Mouse (Mus musculus) spleen, postnatal 10 days (tissue): ENCODE data around the gene Sel1l.
A peak's percentile ranks its signal among the peaks of the same experiment; 100 is the strongest.
"Not testable (repeated sequence)": the region's sequence is repeated elsewhere in the genome, so short reads cannot be mapped to it uniquely, and the experiment has no call there.

Experiments used
- DNase-seq, 2 experiments: peaks; one replicate each; pipeline ENCODE4 v3.0.0; 2021 to 2022; ENCODE audit warnings: low spot score in 2 of 2

Gene Sel1l

DNA sequence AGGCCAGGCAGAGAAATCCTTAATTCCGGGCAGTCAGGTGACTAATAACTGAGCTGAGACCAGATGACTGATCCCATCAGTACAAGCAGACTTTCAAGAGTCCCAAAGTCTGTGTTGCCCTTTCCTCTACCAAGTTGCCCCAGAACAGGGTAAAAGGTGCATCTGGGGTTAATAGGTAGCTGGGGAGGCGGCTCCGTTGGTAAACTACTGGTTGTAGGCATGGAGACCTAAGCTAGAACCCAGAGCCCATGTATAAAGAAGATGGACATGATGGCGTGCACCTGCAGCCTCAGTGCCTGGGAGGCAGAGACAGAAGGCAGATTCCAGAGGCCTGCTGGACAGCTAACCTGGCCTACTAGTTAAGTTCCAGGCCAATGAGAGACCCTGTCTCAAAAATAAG, 30.2 kb downstream of the Sel1l start:
- no peak for DNase-seq

DNA sequence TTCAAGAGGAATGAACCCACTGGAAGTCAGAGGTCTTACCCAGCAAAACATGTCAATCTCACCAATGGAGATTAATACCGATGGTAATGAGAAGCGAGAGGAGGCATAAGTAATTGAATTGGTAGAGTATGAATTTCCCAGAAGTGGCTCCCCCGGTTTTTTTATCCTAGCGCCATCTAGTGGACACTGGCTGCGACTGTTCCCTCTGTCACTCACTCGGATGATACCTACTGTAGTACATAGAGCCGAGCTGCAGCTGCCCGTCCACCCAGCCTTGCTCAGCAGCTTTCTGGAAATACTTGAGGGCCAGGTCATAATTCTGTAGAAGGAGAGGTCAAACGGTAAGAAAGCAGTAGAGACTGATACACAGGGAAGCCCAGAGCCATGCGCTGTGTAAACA, 33.0 kb downstream of the Sel1l start:
- peak; percentile 22 to 60 for DNase-seq

DNA sequence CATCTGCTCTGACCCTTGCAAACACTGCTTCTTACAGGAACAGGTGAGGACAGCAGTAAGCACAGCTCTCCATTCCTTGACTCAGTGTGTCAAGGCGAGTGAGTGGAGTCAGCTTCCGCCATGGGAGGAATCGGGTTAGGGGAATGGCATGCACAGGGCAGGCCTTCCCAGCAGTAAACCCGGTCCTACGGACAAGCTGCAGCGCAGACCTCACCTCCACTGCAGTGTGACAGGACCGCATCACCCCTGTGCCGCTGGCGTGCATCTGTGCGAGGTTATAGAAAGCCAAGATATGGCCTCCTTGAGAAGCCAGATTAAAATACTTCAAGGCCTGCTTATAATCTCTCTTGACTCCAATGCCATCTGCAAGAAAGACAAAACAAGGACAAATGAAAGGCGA, 33.4 kb downstream of the Sel1l start:
- DNase-seq, result no peak

DNA sequence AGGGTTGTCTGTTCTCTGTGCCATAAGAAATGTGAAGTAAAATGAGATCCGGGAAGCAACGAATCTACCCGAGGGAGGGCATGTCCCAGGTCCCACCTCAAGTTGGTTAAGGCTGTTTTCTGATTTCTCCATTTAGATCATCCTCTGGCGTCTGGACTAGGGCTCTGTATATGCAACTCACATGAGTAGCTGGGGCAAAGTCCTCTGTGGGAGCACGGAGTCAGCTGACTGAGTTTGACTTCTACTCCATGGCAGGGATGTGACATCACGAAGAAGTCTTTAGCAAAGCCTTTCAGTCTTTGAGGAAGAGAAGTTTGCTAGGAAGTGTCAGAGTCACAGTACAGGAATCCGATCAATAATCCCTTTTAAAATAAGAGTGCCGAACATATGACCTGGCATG, 40.0 kb downstream of the Sel1l start:
- DNase-seq, result no peak

- no peak for DNase-seq
Measured at GRCm38 (mm10) chr12:91807761-91808160, 41.2 kb downstream of the Sel1l start.

- no peak for DNase-seq
Measured at GRCm38 (mm10) chr12:91807095-91807494, 41.9 kb downstream of the Sel1l start.

DNA sequence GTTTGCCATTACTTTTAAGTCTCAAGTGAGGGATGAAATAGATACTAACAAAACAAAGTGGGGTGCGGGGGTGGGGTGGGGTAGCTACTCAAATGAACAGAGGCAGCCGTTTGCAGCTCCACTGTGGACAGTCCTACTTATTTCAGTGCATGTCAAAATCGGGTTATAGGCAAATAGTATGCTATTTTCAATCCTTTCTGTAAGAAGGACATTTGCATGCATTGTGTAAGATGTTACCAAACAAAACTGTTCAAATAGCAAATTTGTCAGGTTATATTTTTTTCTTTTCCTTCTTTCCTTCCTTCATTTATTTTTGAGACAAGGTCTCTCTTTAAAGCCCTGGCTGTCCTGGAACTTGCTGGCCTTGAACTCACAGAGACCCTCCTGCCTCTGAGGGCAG, 44.7 kb downstream of the Sel1l start:
- DNase-seq, result no peak

DNA sequence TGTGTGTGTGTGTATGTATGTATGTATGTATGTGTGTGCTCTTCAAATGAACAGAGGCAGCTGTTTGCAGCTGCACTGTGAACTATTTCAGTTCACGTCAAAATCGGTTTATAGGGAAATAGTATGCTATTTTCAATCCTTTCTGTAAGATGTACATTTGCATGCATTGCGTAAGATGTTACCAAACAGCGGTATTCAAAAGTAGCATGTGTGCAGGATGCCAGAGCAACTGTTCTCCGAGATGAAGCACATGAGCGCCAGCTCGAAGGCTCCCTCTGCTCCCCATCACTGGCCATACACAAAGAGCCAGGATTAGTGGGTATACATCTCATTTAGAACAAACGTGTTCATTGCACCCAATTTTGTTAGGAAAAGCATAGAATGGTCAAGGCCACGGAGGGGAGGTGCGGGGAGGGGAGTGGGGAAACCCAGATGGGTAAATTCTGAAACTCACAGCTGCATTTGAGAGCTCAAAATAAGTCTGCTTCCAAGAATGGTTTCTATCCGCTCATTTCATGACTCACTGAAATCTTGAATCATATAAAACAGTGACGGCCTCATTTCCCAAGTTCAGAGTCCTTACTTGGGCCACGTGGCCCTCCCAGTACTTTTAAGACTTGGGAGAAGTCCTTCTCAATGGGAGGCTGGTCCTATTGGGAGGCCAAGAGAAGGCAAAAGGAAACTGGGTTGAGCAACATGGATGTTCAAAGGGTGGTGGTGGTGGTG, 45.6 kb downstream of the Sel1l start:
- DNase-seq, result no peak

- DNase-seq, result no peak
Measured at GRCm38 (mm10) chr12:91802586-91803206, 46.3 kb downstream of the Sel1l start.

DNA sequence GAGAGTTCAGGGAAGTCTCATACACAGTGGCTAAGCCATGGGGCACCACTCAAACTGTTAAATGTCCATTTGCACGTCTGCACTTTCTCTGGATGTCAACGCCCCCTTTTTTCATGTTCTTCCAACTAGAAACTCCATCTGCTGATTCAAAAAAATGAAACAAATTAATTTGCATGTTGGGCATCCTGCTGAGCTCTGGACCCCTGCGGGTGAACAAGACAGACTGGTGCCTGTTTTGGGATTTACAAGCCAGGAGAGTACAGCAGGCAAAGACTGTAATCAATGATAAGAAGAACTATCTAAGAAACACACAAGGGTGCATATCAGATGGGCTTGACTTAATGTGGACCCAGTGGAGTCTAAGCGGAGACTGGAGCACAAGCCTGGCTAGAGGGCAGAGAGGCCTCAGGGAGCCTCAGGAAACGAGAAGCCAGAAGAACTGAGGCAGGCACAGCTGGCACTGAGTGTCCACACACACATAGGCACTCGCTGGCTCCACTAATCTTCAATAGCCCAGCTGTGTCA, 48.0 kb downstream of the Sel1l start:
- DNase-seq, result no peak

DNA sequence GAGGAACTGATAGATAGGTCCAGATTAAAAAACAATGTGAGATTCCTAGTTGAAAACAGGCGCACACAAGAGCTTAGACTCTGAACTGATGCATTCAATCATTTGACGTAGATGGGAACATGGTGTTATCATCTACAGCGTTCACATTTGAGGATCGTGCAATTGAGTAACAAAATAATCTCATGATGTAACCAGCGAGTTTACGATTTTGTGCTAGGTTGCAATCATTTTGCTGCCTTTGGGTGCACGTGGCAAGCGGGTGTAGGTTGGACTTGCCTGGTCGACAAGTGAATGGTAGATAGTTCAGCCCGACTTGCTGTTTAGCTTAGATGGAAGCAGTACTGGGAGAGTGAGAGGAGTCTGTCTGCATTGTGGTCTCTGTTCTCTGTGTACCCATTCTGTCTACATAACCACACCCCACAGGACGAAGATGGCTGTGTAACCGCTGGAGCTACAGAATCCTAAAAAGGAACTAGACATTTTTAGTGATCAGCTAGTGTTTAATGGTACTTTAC, 49.1 kb downstream of the Sel1l start:
- DNase-seq, result no peak

DNA sequence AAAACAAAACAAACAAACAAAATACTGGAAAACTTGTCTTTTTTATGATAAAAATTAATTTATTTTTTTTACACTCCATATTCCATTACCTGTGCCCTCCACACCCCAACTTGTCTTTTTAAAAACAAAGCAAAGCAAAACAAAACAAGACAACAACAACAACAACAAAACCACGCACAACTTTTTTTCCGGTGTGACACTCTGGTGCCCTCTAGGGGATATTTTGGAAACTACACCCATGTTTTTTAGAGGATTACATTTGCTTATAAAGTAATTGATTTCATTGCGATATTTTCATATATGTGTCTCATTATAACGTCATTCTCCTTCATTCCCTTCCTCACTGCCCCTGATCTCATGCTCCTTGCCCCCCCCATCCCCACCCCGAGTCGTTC, 49.6 kb downstream of the Sel1l start:
- DNase-seq, result no peak

DNA sequence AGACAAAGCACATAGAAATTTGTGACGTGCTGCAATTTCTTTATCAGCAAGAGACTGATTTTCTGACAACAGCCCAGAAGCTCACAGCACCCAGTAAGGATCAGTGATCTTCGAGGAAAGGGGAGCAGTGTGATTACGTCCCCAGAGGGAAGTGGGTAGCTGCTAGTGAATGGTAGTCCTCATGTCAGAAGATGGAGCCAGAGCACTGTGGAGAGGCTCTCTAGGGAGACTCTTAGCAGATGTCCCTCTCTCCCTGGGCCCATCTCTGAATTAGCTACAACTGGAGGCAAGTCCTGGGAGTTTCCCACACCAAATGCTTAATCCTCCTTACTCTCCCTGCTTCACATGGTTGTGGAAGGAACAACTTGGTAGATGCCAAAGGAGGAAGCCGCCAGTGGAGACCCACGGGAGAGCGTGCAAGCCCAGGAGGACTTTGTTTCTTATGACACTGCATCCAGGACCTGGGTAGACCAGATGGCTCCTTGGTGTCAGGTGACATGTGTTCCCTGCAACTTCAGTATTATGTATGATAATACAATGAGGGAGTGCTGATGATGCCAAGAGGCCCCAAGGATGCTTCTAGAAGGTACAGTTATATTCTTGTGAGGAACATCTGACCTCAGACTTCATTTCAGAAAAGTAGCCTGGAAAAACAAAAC, 50.1 kb downstream of the Sel1l start:
- DNase-seq, result peak in 1 of 2 experiments; percentile 50

DNA sequence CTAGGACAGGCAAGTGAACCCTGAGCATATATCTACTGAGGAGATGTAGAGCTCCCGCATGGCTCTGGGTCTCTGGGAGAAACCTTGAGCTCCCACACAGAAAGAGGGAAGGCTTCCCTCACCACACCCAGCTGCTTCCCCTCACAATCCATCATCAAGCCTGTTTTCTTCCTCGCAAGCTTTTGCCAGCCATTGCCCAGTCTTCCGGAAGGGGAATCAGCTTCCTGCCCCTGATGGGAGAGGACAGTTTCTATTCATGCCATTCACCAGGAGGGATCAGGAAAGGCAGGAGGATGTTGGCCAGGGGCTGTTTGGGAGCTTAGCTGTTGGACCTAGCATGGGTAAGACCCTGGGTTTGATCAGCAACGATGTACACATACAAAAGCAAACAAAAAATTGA, 52.2 kb downstream of the Sel1l start:
- DNase-seq, result no peak

DNA sequence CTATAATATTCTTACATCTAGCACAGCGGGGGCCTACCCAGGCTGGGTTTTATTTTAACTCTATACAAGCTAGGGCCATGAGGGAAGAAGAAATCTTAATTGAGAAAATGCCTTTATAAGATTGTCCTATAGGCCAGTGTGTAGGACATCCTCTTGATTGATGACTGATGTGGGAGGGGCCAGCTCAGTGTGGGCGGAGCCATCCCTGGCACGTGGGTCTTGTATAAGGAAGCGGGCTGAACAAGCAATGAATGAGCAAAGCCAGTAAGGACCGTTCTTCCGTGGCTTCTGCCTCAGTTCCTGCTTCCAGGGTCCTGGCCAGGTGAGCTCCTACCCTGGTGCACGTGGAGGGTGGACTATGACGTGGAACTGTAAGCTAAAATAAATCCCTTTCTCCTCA, 55.7 kb downstream of the Sel1l start:
- DNase-seq, result no peak

DNA sequence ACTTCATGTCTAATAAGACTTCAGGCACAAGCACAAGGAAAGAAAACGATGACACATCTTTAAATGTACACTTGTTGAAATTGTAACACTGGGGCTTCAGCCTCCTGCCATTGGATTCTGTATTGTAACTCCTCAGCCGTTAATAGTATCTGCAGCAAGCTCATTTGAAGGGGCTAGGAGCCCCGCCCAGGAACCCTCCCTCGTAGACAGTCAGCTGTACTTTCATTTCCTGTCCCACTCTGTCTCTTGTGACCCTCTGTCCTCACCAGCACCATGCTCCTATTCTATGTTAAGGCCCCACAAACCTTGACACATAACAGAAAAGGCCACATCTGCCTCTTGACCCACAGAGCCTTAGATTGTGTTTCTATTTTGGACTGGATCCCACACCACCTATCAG, 57.1 kb downstream of the Sel1l start:
- DNase-seq, result no peak

- DNase-seq, result peak in 1 of 2 experiments; percentile 66
Measured at GRCm38 (mm10) chr12:91789801-91790200, 59.2 kb downstream of the Sel1l start.

DNA sequence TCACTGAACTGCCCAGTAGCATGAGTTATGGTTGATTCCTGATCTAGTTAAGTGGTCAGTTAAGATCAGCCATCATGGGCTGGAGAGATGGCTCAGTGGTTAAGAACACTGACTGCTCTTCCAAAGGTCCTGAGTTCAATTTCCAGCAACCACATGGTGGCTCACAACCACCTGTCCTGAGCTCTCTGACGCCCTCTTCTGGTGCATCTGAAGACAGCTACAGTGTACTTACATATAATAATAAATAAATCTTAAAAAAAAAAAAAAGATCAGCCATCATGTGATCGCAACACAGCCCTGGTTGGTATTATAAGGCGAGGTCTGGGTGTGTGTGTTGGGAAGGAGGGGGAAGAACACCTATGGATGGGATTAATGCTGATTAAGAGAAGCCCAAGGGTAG, 60.5 kb downstream of the Sel1l start:
- DNase-seq, result not testable (repeated sequence)

DNA sequence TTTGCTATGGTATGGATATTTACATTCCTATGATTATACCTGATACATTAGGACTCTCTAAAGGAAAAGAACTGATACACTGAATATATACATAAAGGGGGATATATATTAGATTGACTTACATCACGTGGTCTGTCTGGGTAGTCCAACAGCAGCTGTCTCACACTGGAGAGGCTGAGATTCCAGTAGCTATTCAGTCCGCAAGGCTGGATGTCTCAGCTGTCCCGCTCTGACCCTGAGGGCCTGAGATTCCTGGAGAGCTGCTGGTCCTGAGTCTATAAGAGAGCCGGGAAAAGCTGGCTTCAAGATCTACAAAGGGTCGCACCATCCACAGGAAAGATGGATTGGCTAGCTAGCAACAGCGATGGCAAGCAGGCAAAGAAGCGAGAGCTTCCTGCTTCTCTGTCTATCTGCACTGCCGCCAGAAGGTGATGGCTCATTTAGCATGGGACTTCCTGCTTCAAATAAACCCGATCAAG, 61.0 kb downstream of the Sel1l start, which contains the start of gene Ston2:
TSS of gene Ston2 (minus strand) at position 429 of the 479 bp plus-strand sequence.
- no peak for DNase-seq

GRCm38 (mm10) chr12:91786355-91786754, 62.6 kb downstream of the Sel1l start:
- DNase-seq, result no peak

- DNase-seq, result no peak
Measured at GRCm38 (mm10) chr12:91781432-91781831, 67.5 kb downstream of the Sel1l start.

DNA sequence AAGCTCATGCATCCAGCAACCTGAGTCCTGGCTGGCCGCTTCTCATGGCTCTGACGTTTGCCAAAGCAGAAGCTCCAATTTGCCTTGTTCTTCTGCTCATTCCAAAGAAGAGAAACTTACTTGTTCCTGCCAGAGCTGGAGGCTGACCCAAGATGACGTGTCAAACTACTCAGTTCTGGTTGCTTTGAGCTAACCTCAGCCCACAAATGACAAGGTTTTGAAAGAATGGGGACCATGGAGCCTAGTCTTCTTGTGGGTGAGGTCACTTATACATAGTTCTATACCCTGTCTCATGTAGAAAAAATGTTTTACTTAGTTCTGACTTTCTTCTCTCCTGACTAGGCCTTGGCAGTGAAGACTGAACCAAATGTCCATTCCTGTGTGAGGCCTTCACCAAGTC, 68.4 kb downstream of the Sel1l start:
- DNase-seq, result no peak
